Mouse (Mus musculus) kidney, postnatal 36 days (tissue): ENCODE measurements at regions not wholly inside any gene's neighbourhood (a gene's known extent, or its start where the extent isn't known, plus 50 kb on each side); places are given as distances from the start of the nearest gene placed in this dataset.
A peak's percentile ranks its signal among the peaks of the same experiment; 100 is the strongest.

ENCODE experiments used
- DNase-seq, 2 experiments: peaks; one replicate each; pipeline ENCODE4 v3.0.0; 2021 to 2022; ENCODE audit warnings: mixed read lengths in 2 of 2

GRCm38 (mm10) chr12:71725713-71726336 is 105.1 kb upstream of the Daam1 start:
- DNase-seq: no peak

- no peak for DNase-seq
Observed at GRCm38 (mm10) chr12:71743345-71743744, 87.5 kb upstream of the Daam1 start.

- DNase-seq: peak in 1 of 2 experiments; percentile 10
Observed at GRCm38 (mm10) chr12:71746011-71746410, 84.9 kb upstream of the Daam1 start.

GRCm38 (mm10) chr12:71747386-71747785 is 83.5 kb upstream of the Daam1 start:
- DNase-seq: no peak

- DNase-seq: peak; percentile 13 to 55
Observed at GRCm38 (mm10) chr12:71747831-71748368, 83.0 kb upstream of the Daam1 start.

- peak; percentile 52 to 59 for DNase-seq
Observed at GRCm38 (mm10) chr12:71748731-71749130, 82.1 kb upstream of the Daam1 start.

GRCm38 (mm10) chr12:71749668-71750067 is 81.2 kb upstream of the Daam1 start:
- DNase-seq: no peak

- no peak for DNase-seq
Observed at GRCm38 (mm10) chr12:71752741-71753260, 78.1 kb upstream of the Daam1 start.

GRCm38 (mm10) chr12:71753276-71753675 is 77.6 kb upstream of the Daam1 start:
- no peak for DNase-seq

GRCm38 (mm10) chr12:71763194-71763593 is 67.7 kb upstream of the Daam1 start:
- DNase-seq: no peak

- no peak for DNase-seq
Observed at GRCm38 (mm10) chr12:71766086-71766485, 64.8 kb upstream of the Daam1 start.

GRCm38 (mm10) chr12:71766636-71767035 is 64.2 kb upstream of the Daam1 start:
- DNase-seq: peak; percentile 55 to 60

- no peak for DNase-seq
Observed at GRCm38 (mm10) chr12:71767896-71768295, 63.0 kb upstream of the Daam1 start.

- DNase-seq: peak; percentile 77 to 91
Observed at GRCm38 (mm10) chr12:71768471-71768870, 62.4 kb upstream of the Daam1 start.

- no peak for DNase-seq
Observed at GRCm38 (mm10) chr12:71768890-71769289, 62.0 kb upstream of the Daam1 start.

- DNase-seq: no peak
Observed at GRCm38 (mm10) chr12:71769302-71769701, 61.6 kb upstream of the Daam1 start.

GRCm38 (mm10) chr12:71773891-71774290 is 57.0 kb upstream of the Daam1 start:
- no peak for DNase-seq

- no peak for DNase-seq
Observed at GRCm38 (mm10) chr12:71775126-71775525, 55.8 kb upstream of the Daam1 start.

GRCm38 (mm10) chr12:71778137-71778536 is 52.7 kb upstream of the Daam1 start:
- no peak for DNase-seq

- DNase-seq: no peak
Observed at GRCm38 (mm10) chr12:71778948-71779347, 51.9 kb upstream of the Daam1 start.

GRCm38 (mm10) chr12:71779418-71779817 is 51.5 kb upstream of the Daam1 start:
- DNase-seq: no peak
